Mouse (Mus musculus): ENCODE data around the gene Ehd3. TPM values are rescaled to one million over a fixed set of nuclear protein-coding genes. Genes with fewer than 3 reads are reported as not detected.

The Ehd3 gene
- 36.2 TPM for polyA plus RNA-seq (2014; fragmentation: Illumina TruSeq; extraction: RNeasy Lipid Tissue Mini Kit (QIAGEN cat#74804); ENCODE audit: low read depth, low replicate concordance)

GRCm38 (mm10) chr17:73803521-73804184 lies at the start of gene Ehd3:
Gene Ehd3, plus strand, starts transcription at chr17:73804134.

Other genes with a start within 250 kb of the Ehd3 start
- 11.2 TPM for gene Galnt14, start 93.7 kb upstream of the Ehd3 start, polyA plus RNA-seq (2014; fragmentation: Illumina TruSeq; extraction: RNeasy Lipid Tissue Mini Kit (QIAGEN cat#74804); ENCODE audit: low read depth, low replicate concordance)
- 98.3 TPM for gene Xdh, start 146.1 kb downstream of the Ehd3 start, polyA plus RNA-seq (2014; fragmentation: Illumina TruSeq; extraction: RNeasy Lipid Tissue Mini Kit (QIAGEN cat#74804); ENCODE audit: low read depth, low replicate concordance)
- 142 TPM for gene Srd5a2, start 243.8 kb downstream of the Ehd3 start, polyA plus RNA-seq (2014; fragmentation: Illumina TruSeq; extraction: RNeasy Lipid Tissue Mini Kit (QIAGEN cat#74804); ENCODE audit: low read depth, low replicate concordance)